ENCODE assay signal across 24 mouse cellular contexts in genomic region chr11:62025770-62026169, GRCm38 (mm10).
DNase-seq lines count a peak whose midpoint lies in the region; ATAC-seq and TF ChIP-seq lines count a peak whose summit lies in the region.
"Had no signal": no experiment of that assay in that cellular context is flagged by ENCODE, and none has a peak within 500 bp of the region (broad histone marks: within the 10 kb centered on the region; RNA-seq: fewer than 3 reads in every experiment).

No protein-coding gene starts in this region.

- no peak overlapping the region for H3K4me3 ChIP-seq in cerebellum, adult 2 months (replicated peaks; ENCODE audit: insufficient read depth, low read depth, low read length)
- peak overlapping the region; percentile 75 for H3K4me3 ChIP-seq in megakaryocyte, embryonic 14.5 days (replicated peaks)
- H3K4me3 ChIP-seq: embryonic facial prominence, embryonic 10.5 days; embryonic facial prominence, embryonic 13.5 days; forebrain, embryonic 10.5 days; forebrain, embryonic 13.5 days; heart, adult 2 months; heart, embryonic 10.5 days; heart, embryonic 13.5 days had no signal

- H3K27me3 ChIP-seq in cerebellum, adult 2 months (ENCODE audit: control insufficient read depth, insufficient read depth, low read length), result no peaks in the 10 kb centered on the region
- H3K27me3 ChIP-seq in megakaryocyte, embryonic 14.5 days (replicated peaks), result no peaks in the 10 kb centered on the region
- H3K27me3 ChIP-seq: embryonic facial prominence, embryonic 13.5 days; forebrain, embryonic 13.5 days; heart, embryonic 13.5 days; Patski had no signal

- ATAC-seq in megakaryocyte, adult 5-6 weeks (ENCODE audit: poor library complexity, severe bottlenecking), result no peak
- ATAC-seq: inflammation-experienced regulatory T-cells, adult 6 months; intestine, embryonic 16.5 days; Patski had no signal

- no peaks in the 10 kb centered on the region for H3K9me3 ChIP-seq in megakaryocyte, embryonic 14.5 days
- H3K9me3 ChIP-seq: embryonic facial prominence, embryonic 10.5 days; embryonic facial prominence, embryonic 13.5 days; forebrain, embryonic 10.5 days; forebrain, embryonic 13.5 days; heart, embryonic 10.5 days; heart, embryonic 13.5 days had no signal

- 17% methylated on average over 2 of the region's 2 CpGs for WGBS in cerebellum, adult 2 months

- peak overlapping the region; percentile 98 for H3K27ac ChIP-seq in cerebellum, adult 2 months (ENCODE audit: insufficient read depth, low read length)
- H3K27ac ChIP-seq: embryonic facial prominence, embryonic 10.5 days; heart, embryonic 13.5 days; hindbrain, embryonic 14.5 days had no signal

- no peak for TF ChIP-seq POLR2A in cerebellum, adult 2 months (IDR thresholded peaks at IDR 0.05; ENCODE audit: borderline replicate concordance, insufficient read depth, low read length)

- H3K36me3 ChIP-seq in megakaryocyte, embryonic 14.5 days (replicated peaks; ENCODE audit: low read length), result peaks cover 90% of the 10 kb centered on the region
- H3K36me3 ChIP-seq: embryonic facial prominence, embryonic 10.5 days; embryonic facial prominence, embryonic 13.5 days; forebrain, embryonic 10.5 days; heart, embryonic 10.5 days; heart, embryonic 13.5 days had no signal

- H3K4me1 ChIP-seq in cerebellum, adult 2 months (ENCODE audit: control insufficient read depth, insufficient read depth, low read length), result peaks cover 78% of the 10 kb centered on the region
- peaks cover 87% of the 10 kb centered on the region for H3K4me1 ChIP-seq in megakaryocyte, embryonic 14.5 days

- TF ChIP-seq CTCF in cerebellum, adult 2 months (IDR thresholded peaks at IDR 0.05; ENCODE audit: borderline replicate concordance, insufficient read depth, low read depth, low read length), result no peak

- no peak for DNase-seq in cerebellum, adult 2 months
- no peak for DNase-seq in cerebellum, postnatal 36 days
- DNase-seq in cerebellum, postnatal 10 days, result peak; percentile 35 to 36
- DNase-seq in cerebellum, postnatal 4 days (ENCODE audit: low spot score in 2 of 2), result no peak
- DNase-seq in frontal cortex, adult 2 months (ENCODE audit: extremely low spot score in 1 of 2, low spot score in 1 of 2), result no peak
- DNase-seq: adrenal gland, postnatal 10 days; adrenal gland, postnatal 36 days; embryo, embryonic 11 days; gastrocnemius, postnatal 25 days; heart, adult 2 months; heart, postnatal 14 days; heart, postnatal 4 days had no signal

Comparison
In these comparisons a context has a peak if more than half of its experiments do, and no peak if none do; other contexts are left out.
1. DNase-seq: peak in cerebellum, postnatal 10 days (2 of 2); none in cerebellum, adult 2 months (0 of 2), cerebellum, postnatal 36 days (0 of 2), cerebellum, postnatal 4 days (0 of 2) and frontal cortex, adult 2 months (0 of 2).